Mouse (Mus musculus) C2C12 (cell line): Measurements from ENCODE around the gene Prnp. TPM values are rescaled to one million over a fixed set of nuclear protein-coding genes. Genes with fewer than 3 reads are reported as not detected.

Source experiments
- H3K27me3 ChIP-seq: one replicate; pipeline ENCODE4 v1.6.1; 2011; ENCODE audit not compliant: control insufficient read depth, insufficient read depth, insufficient read length
- H3K36me3 ChIP-seq: one replicate; pipeline ENCODE4 v1.6.1; 2011; ENCODE audit not compliant: control insufficient read depth, insufficient read depth
- H3K4me3 ChIP-seq: one replicate; pipeline ENCODE4 v1.5.1; 2011; ENCODE audit warnings: mild to moderate bottlenecking, control low read depth; ENCODE audit not compliant: poor library complexity, insufficient read depth, severe bottlenecking
- H3K79me2 ChIP-seq: one replicate; pipeline ENCODE4 v1.6.1; 2011; ENCODE audit not compliant: control insufficient read depth, insufficient read depth
- H3K79me3 ChIP-seq: one replicate; pipeline ENCODE4 v1.6.1; 2011; ENCODE audit warnings: low read depth, control low read depth
- H3ac ChIP-seq: one replicate; pipeline ENCODE3; 2011; ENCODE audit warnings: low read depth; ENCODE audit not compliant: control insufficient read depth, insufficient read length
- CEBPB ChIP-seq: IDR thresholded peaks from one replicate; pipeline ENCODE4 v1.6.1; 2011; ENCODE audit warnings: low read depth, mild to moderate bottlenecking, control low read depth, moderate library complexity
- CTCF ChIP-seq: IDR thresholded peaks from one replicate; pipeline ENCODE4 v1.5.1; 2011; ENCODE audit not compliant: control insufficient read depth, insufficient read depth, insufficient read length
- FOSL1 ChIP-seq: IDR thresholded peaks from one replicate; pipeline ENCODE4 v1.8.0; 2011; ENCODE audit warnings: mild to moderate bottlenecking, low read length; ENCODE audit not compliant: poor library complexity, insufficient read depth, severe bottlenecking
- MAX ChIP-seq: IDR thresholded peaks from one replicate; pipeline ENCODE4 v1.6.1; 2011; ENCODE audit warnings: mild to moderate bottlenecking, control low read depth
- MYOD1 ChIP-seq: IDR thresholded peaks from one replicate; pipeline ENCODE4 v1.6.1; 2011; ENCODE audit warnings: low read depth; ENCODE audit not compliant: control insufficient read depth, insufficient read length
- MYOG ChIP-seq: IDR thresholded peaks from one replicate; pipeline ENCODE4 v1.6.1; 2011; ENCODE audit not compliant: control insufficient read depth, insufficient read length; ENCODE audit errors: extremely low read depth
- USF1 ChIP-seq: IDR thresholded peaks from one replicate; pipeline ENCODE4 v1.6.1; 2011; ENCODE audit warnings: low read depth, mild to moderate bottlenecking, control low read depth, moderate library complexity
- polyA plus RNA-seq: library from polyadenylated mRNA; unstranded; fragments of >200 nt; fragmentation: generic; extraction: Trizol; gene quantifications from one replicate; pipeline ENCODE4 v1.2.1, GENCODE M21; 2012; ENCODE audit warnings: missing spikeins

Gene Prnp
- polyA plus RNA-seq, 1 experiment: 50.1 TPM

- no peaks in the 10 kb centered on the region for H3K79me3 ChIP-seq
- TF ChIP-seq MAX (no peak), MYOG (no peak), CEBPB (no peak), MYOD1 (no peak), USF1 (peak; percentile 5), CTCF (no peak), FOSL1 (no peak)
- no peak overlapping the region for H3K4me3 ChIP-seq
- no peaks in the 10 kb centered on the region for H3K79me2 ChIP-seq
- H3K36me3 ChIP-seq: no peaks in the 10 kb centered on the region
- H3K27me3 ChIP-seq: peaks cover 4% of the 10 kb centered on the region
- H3ac ChIP-seq: no peak overlapping the region
Observed at GRCm38 (mm10) chr2:131961671-131962070, 51.9 kb downstream of the Prnp start.

- TF ChIP-seq CEBPB (no peak), FOSL1 (no peak), MYOG (no peak), USF1 (no peak)
- Histone ChIP-seq H3K27me3 (no peaks in the 10 kb centered on the region), H3K79me3 (no peaks in the 10 kb centered on the region), H3K79me2 (no peaks in the 10 kb centered on the region), H3K4me3 (no peak overlapping the region), H3K36me3 (no peaks in the 10 kb centered on the region), H3ac (no peak overlapping the region)
Observed at GRCm38 (mm10) chr2:131970597-131970996, 60.9 kb downstream of the Prnp start.

GRCm38 (mm10) chr2:131971098-131971497 is 61.4 kb downstream of the Prnp start:
- no peaks in the 10 kb centered on the region for H3K27me3 ChIP-seq
- TF ChIP-seq CEBPB (no peak), USF1 (no peak), MAX (no peak), MYOD1 (no peak), FOSL1 (no peak), MYOG (no peak), CTCF (no peak)
- no peaks in the 10 kb centered on the region for H3K79me2 ChIP-seq
- no peaks in the 10 kb centered on the region for H3K79me3 ChIP-seq
- no peak overlapping the region for H3K4me3 ChIP-seq
- no peaks in the 10 kb centered on the region for H3K36me3 ChIP-seq
- no peak overlapping the region for H3ac ChIP-seq

- no peaks in the 10 kb centered on the region for H3K79me3 ChIP-seq
- no peak for TF ChIP-seq USF1
- TF ChIP-seq CEBPB: no peak
- no peak for TF ChIP-seq MYOD1
- no peak for TF ChIP-seq CTCF
- H3K79me2 ChIP-seq: no peaks in the 10 kb centered on the region
- no peaks in the 10 kb centered on the region for H3K27me3 ChIP-seq
- H3K4me3 ChIP-seq: no peak overlapping the region
- H3ac ChIP-seq: no peak overlapping the region
- H3K36me3 ChIP-seq: no peaks in the 10 kb centered on the region
Observed at GRCm38 (mm10) chr2:131976663-131977062, 66.9 kb downstream of the Prnp start.

GRCm38 (mm10) chr2:131980866-131981265 is 71.1 kb downstream of the Prnp start:
- H3K27me3 ChIP-seq: no peaks in the 10 kb centered on the region
- no peak for TF ChIP-seq CTCF
- TF ChIP-seq MYOG: no peak
- TF ChIP-seq MAX: no peak
- TF ChIP-seq USF1: no peak
- TF ChIP-seq CEBPB: no peak
- TF ChIP-seq FOSL1: no peak
- TF ChIP-seq MYOD1: no peak
- no peak overlapping the region for H3ac ChIP-seq
- H3K79me3 ChIP-seq: no peaks in the 10 kb centered on the region
- H3K36me3 ChIP-seq: no peaks in the 10 kb centered on the region
- H3K79me2 ChIP-seq: no peaks in the 10 kb centered on the region
- no peak overlapping the region for H3K4me3 ChIP-seq

GRCm38 (mm10) chr2:131982546-131983196 is 72.9 kb downstream of the Prnp start:
- no peaks in the 10 kb centered on the region for H3K79me3 ChIP-seq
- H3K4me3 ChIP-seq: no peak overlapping the region
- no peak for TF ChIP-seq MYOD1
- peak; percentile 89 for TF ChIP-seq CTCF
- no peaks in the 10 kb centered on the region for H3K27me3 ChIP-seq
- H3K79me2 ChIP-seq: no peaks in the 10 kb centered on the region
- H3ac ChIP-seq: no peak overlapping the region
- no peaks in the 10 kb centered on the region for H3K36me3 ChIP-seq
